Mouse (Mus musculus) small intestine, adult 2 months (tissue): ENCODE results near the gene Btaf1.
A peak's percentile ranks its signal among the peaks of the same experiment; 100 is the strongest.

Experiments
- CTCF ChIP-seq: fragments of 200-500 bp; IDR thresholded peaks from 2 replicates; pipeline ENCODE4 v1.5.1; 2012; ENCODE audit warnings: low read depth, mild to moderate bottlenecking, control low read depth, inconsistent platforms, low read length, moderate library complexity, mixed read lengths; ENCODE audit not compliant: insufficient replicate concordance, insufficient read length; ENCODE audit errors: extremely low read depth
- POLR2A ChIP-seq: fragments of 200-500 bp; IDR thresholded peaks from 2 replicates; pipeline ENCODE4 v1.6.1; 2012; ENCODE audit warnings: low read depth, mild to moderate bottlenecking, control low read depth, inconsistent platforms, low read length, moderate library complexity

DNA sequence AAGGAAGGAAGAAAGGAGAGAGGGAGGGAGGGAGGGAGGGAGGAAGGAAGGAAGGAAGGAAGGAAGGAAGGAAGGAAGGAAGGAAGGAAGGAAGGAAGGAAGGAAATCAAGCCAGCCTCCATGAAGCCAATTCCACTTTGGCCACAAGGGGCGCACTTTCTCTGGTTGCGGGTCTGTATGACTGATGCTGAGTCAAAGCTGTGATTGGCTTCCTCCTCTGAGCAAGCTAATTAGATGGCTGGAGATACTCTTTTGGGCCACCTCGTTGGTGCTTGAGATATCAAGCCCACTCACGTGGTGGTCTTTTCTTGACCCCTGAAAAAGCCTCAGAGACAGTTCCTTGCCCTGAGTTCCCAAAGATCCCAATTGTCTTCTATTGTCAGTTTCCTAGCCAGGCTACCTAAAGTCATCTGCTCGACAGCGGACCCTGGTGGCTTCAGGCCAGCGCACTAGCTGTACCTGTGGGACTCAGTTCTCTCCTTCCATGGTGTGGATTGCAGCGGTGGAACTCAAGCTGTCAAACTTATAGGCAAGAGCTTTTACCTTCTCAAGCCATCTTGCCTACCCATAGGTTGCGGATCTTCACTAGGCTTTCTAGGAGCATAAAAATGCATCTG lies 16.1 kb upstream of the Btaf1 start:
- TF ChIP-seq CTCF, result peak; percentile 73; the same call in 1 of the 2 replicates
- TF ChIP-seq POLR2A, result no peak
